Mouse (Mus musculus): ENCODE data around the gene 3830406C13Rik. TPM values are rescaled to one million over a fixed set of nuclear protein-coding genes. Genes with fewer than 3 reads are reported as not detected.

Gene 3830406C13Rik
- polyA plus RNA-seq, 1 experiment from 2014 or later: 35.2 TPM

- H3K9me3 ChIP-seq (ENCODE audit: control insufficient read depth, low read length): no peaks in the 10 kb centered on the region
- ATAC-seq (replicated peaks; ENCODE audit: low FRiP score) (no peak), DNase-seq (ENCODE audit: low spot score) (peak; percentile 61)
- peak overlapping the region; percentile 60 for H3K4me2 ChIP-seq (ENCODE audit: low read depth, low read length, severe bottlenecking)
- H3K36me3 ChIP-seq (ENCODE audit: control insufficient read depth, insufficient read depth, low read length): no peaks in the 10 kb centered on the region
- H3K27me3 ChIP-seq (ENCODE audit: control insufficient read depth, insufficient read depth, low read length): peaks cover 53% of the 10 kb centered on the region
- H3K9ac ChIP-seq (ENCODE audit: low read length): peak overlapping the region; percentile 91
- H3K4me1 ChIP-seq (replicated peaks; ENCODE audit: control insufficient read depth, insufficient read depth, low read length): peaks cover 26% of the 10 kb centered on the region; the same call in 1 of the 2 replicates
- WGBS: under 1% methylated on average over 19 of the region's 19 CpGs
- peak overlapping the region; percentile 75 for H3K27ac ChIP-seq (ENCODE audit: low read depth, low read length)
- H3K4me3 ChIP-seq (ENCODE audit: low read depth, low read length): peak overlapping the region; percentile 60
Observed at GRCm38 (mm10) chr14:12340238-12341074, 56.5 kb downstream of the 3830406C13Rik start.

GRCm38 (mm10) chr14:12341075-12341788, 57.3 kb downstream of the 3830406C13Rik start:
- ATAC-seq (replicated peaks; ENCODE audit: low FRiP score) (peak; percentile 13), DNase-seq (ENCODE audit: low spot score) (peak; percentile 85)
- no peaks in the 10 kb centered on the region for H3K36me3 ChIP-seq (ENCODE audit: control insufficient read depth, insufficient read depth, low read length)
- no peaks in the 10 kb centered on the region for H3K9me3 ChIP-seq (ENCODE audit: control insufficient read depth, low read length)
- peak overlapping the region; percentile 60 for H3K4me2 ChIP-seq (ENCODE audit: low read depth, low read length, severe bottlenecking)
- peak overlapping the region; percentile 60 for H3K4me3 ChIP-seq (ENCODE audit: low read depth, low read length)
- peaks cover 27% of the 10 kb centered on the region; the same call in 1 of the 2 replicates for H3K4me1 ChIP-seq (replicated peaks; ENCODE audit: control insufficient read depth, insufficient read depth, low read length)
- H3K27me3 ChIP-seq (ENCODE audit: control insufficient read depth, insufficient read depth, low read length): peaks cover 50% of the 10 kb centered on the region
- H3K27ac ChIP-seq (ENCODE audit: low read depth, low read length): peak overlapping the region; percentile 97
- peak overlapping the region; percentile 91 for H3K9ac ChIP-seq (ENCODE audit: low read length)
- WGBS: under 1% methylated on average over 42 of the region's 42 CpGs

GRCm38 (mm10) chr14:12341789-12342457, 58.0 kb downstream of the 3830406C13Rik start:
- Histone ChIP-seq H3K4me2 (ENCODE audit: low read depth, low read length, severe bottlenecking) (peak overlapping the region; percentile 60), H3K9ac (ENCODE audit: low read length) (peak overlapping the region; percentile 91), H3K27me3 (ENCODE audit: control insufficient read depth, insufficient read depth, low read length) (peaks cover 45% of the 10 kb centered on the region), H3K36me3 (ENCODE audit: control insufficient read depth, insufficient read depth, low read length) (no peaks in the 10 kb centered on the region), H3K9me3 (ENCODE audit: control insufficient read depth, low read length) (no peaks in the 10 kb centered on the region), H3K4me1 (replicated peaks; ENCODE audit: control insufficient read depth, insufficient read depth, low read length) (peaks cover 25% of the 10 kb centered on the region; the same call in 1 of the 2 replicates), H3K4me3 (ENCODE audit: low read depth, low read length) (peak overlapping the region; percentile 60), H3K27ac (ENCODE audit: low read depth, low read length) (peak overlapping the region; percentile 97)
- no peak for ATAC-seq (replicated peaks; ENCODE audit: low FRiP score)
- no peak for DNase-seq (ENCODE audit: low spot score)
- WGBS: 3% methylated on average over 24 of the region's 24 CpGs

GRCm38 (mm10) chr14:12342458-12343131, 58.6 kb downstream of the 3830406C13Rik start:
- H3K27ac ChIP-seq (ENCODE audit: low read depth, low read length): peak overlapping the region; percentile 97
- H3K36me3 ChIP-seq (ENCODE audit: control insufficient read depth, insufficient read depth, low read length): no peaks in the 10 kb centered on the region
- no peaks in the 10 kb centered on the region for H3K9me3 ChIP-seq (ENCODE audit: control insufficient read depth, low read length)
- H3K4me3 ChIP-seq (ENCODE audit: low read depth, low read length): peak overlapping the region; percentile 60
- DNase-seq (ENCODE audit: low spot score): peak; percentile 68
- H3K27me3 ChIP-seq (ENCODE audit: control insufficient read depth, insufficient read depth, low read length): peaks cover 42% of the 10 kb centered on the region
- WGBS: 2% methylated on average over 23 of the region's 23 CpGs
- peaks cover 22% of the 10 kb centered on the region; the same call in 1 of the 2 replicates for H3K4me1 ChIP-seq (replicated peaks; ENCODE audit: control insufficient read depth, insufficient read depth, low read length)
- peak overlapping the region; percentile 60 for H3K4me2 ChIP-seq (ENCODE audit: low read depth, low read length, severe bottlenecking)
- no peak for ATAC-seq (replicated peaks; ENCODE audit: low FRiP score)
- peak overlapping the region; percentile 91 for H3K9ac ChIP-seq (ENCODE audit: low read length)

- Histone ChIP-seq H3K4me2 (ENCODE audit: low read depth, low read length, severe bottlenecking) (peak overlapping the region; percentile 60), H3K4me1 (replicated peaks; ENCODE audit: control insufficient read depth, insufficient read depth, low read length) (peaks cover 22% of the 10 kb centered on the region; the same call in 1 of the 2 replicates), H3K4me3 (ENCODE audit: low read depth, low read length) (peak overlapping the region; percentile 60), H3K36me3 (ENCODE audit: control insufficient read depth, insufficient read depth, low read length) (no peaks in the 10 kb centered on the region), H3K9me3 (ENCODE audit: control insufficient read depth, low read length) (no peaks in the 10 kb centered on the region), H3K27me3 (ENCODE audit: control insufficient read depth, insufficient read depth, low read length) (peaks cover 48% of the 10 kb centered on the region), H3K9ac (ENCODE audit: low read length) (peak overlapping the region; percentile 91), H3K27ac (ENCODE audit: low read depth, low read length) (peak overlapping the region; percentile 97)
- DNase-seq (ENCODE audit: low spot score) (peak; percentile 61), ATAC-seq (replicated peaks; ENCODE audit: low FRiP score) (no peak)
- WGBS: under 1% methylated on average over 20 of the region's 20 CpGs
Observed at GRCm38 (mm10) chr14:12343451-12343941, 59.5 kb downstream of the 3830406C13Rik start.

- WGBS: 3% methylated on average over 24 of the region's 24 CpGs
- Histone ChIP-seq H3K27ac (ENCODE audit: low read depth, low read length) (peak overlapping the region; percentile 97), H3K4me2 (ENCODE audit: low read depth, low read length, severe bottlenecking) (peak overlapping the region; percentile 60)
Observed at GRCm38 (mm10) chr14:12344061-12344745, 60.2 kb downstream of the 3830406C13Rik start.

GRCm38 (mm10) chr14:12344746-12345240, 60.8 kb downstream of the 3830406C13Rik start:
- Histone ChIP-seq H3K4me2 (ENCODE audit: low read depth, low read length, severe bottlenecking) (peak overlapping the region; percentile 60), H3K36me3 (ENCODE audit: control insufficient read depth, insufficient read depth, low read length) (no peaks in the 10 kb centered on the region), H3K9me3 (ENCODE audit: control insufficient read depth, low read length) (no peaks in the 10 kb centered on the region), H3K27me3 (ENCODE audit: control insufficient read depth, insufficient read depth, low read length) (peaks cover 52% of the 10 kb centered on the region), H3K4me3 (ENCODE audit: low read depth, low read length) (peak overlapping the region; percentile 60), H3K4me1 (replicated peaks; ENCODE audit: control insufficient read depth, insufficient read depth, low read length) (peaks cover 23% of the 10 kb centered on the region; the same call in 1 of the 2 replicates), H3K9ac (ENCODE audit: low read length) (peak overlapping the region; percentile 91), H3K27ac (ENCODE audit: low read depth, low read length) (peak overlapping the region; percentile 97)
- WGBS: under 1% methylated on average over 39 of the region's 39 CpGs
- ATAC-seq (replicated peaks; ENCODE audit: low FRiP score): peak; percentile 38
- DNase-seq (ENCODE audit: low spot score): peak; percentile 83

More at GRCm38 (mm10) chr14:12344061-12344745, 60.2 kb downstream of the 3830406C13Rik start:
- H3K9ac ChIP-seq (ENCODE audit: low read length): peak overlapping the region; percentile 91
- peaks cover 24% of the 10 kb centered on the region; the same call in 1 of the 2 replicates for H3K4me1 ChIP-seq (replicated peaks; ENCODE audit: control insufficient read depth, insufficient read depth, low read length)
- H3K4me3 ChIP-seq (ENCODE audit: low read depth, low read length): peak overlapping the region; percentile 60
- H3K9me3 ChIP-seq (ENCODE audit: control insufficient read depth, low read length): no peaks in the 10 kb centered on the region
- H3K36me3 ChIP-seq (ENCODE audit: control insufficient read depth, insufficient read depth, low read length): no peaks in the 10 kb centered on the region
- ATAC-seq (replicated peaks; ENCODE audit: low FRiP score) (no peak), DNase-seq (ENCODE audit: low spot score) (no peak)
- H3K27me3 ChIP-seq (ENCODE audit: control insufficient read depth, insufficient read depth, low read length): peaks cover 54% of the 10 kb centered on the region
